Mouse (Mus musculus) spleen, adult 2 months (tissue): ENCODE measurements around the gene Zc2hc1b. TPM values are rescaled to one million over a fixed set of nuclear protein-coding genes. Genes with fewer than 3 reads are reported as not detected.
A peak's percentile ranks its signal among the peaks of the same experiment; 100 is the strongest.

Experiments used
- DNase-seq, 2 experiments: peaks; one replicate each; pipeline versions ENCODE4 v3.0.0 to v3.0.0-alpha.2; 2012 to 2021; ENCODE audit warnings: low spot score in 2 of 2, low read depth in 1 of 2
- H3K27ac ChIP-seq: fragments of 200-500 bp; 2 replicates; pipeline ENCODE4 v1.5.1; 2012; ENCODE audit warnings: low read length, inconsistent platforms; ENCODE audit not compliant: insufficient read depth
- H3K27me3 ChIP-seq: fragments of 200-500 bp; 2 replicates; pipeline ENCODE4 v1.6.1; 2012; ENCODE audit warnings: mild to moderate bottlenecking, moderate library complexity, low read length, inconsistent platforms; ENCODE audit not compliant: control insufficient read depth, insufficient read depth
- H3K36me3 ChIP-seq: fragments of 200-500 bp; 2 replicates; pipeline ENCODE4 v1.6.1; 2012; ENCODE audit warnings: mild to moderate bottlenecking, low read length, inconsistent platforms; ENCODE audit not compliant: control insufficient read depth, insufficient read depth
- H3K4me1 ChIP-seq: fragments of 200-500 bp; 2 replicates; pipeline ENCODE4 v1.6.1; 2011; ENCODE audit warnings: inconsistent platforms; ENCODE audit not compliant: control insufficient read depth, insufficient read depth, insufficient read length
- H3K4me3 ChIP-seq: fragments of 200-500 bp; 2 replicates; pipeline ENCODE4 v1.5.1; 2011; ENCODE audit warnings: mild to moderate bottlenecking, inconsistent platforms; ENCODE audit not compliant: insufficient read depth, insufficient read length; ENCODE audit errors: extremely low read depth
- CTCF ChIP-seq: fragments of 200-500 bp; IDR thresholded peaks from 2 replicates; pipeline ENCODE4 v1.5.1; 2011; ENCODE audit warnings: mild to moderate bottlenecking, inconsistent platforms; ENCODE audit not compliant: insufficient read depth, insufficient read length, insufficient replicate concordance; ENCODE audit errors: extremely low read depth
- POLR2A ChIP-seq: fragments of 200-500 bp; IDR thresholded peaks from 2 replicates; pipeline ENCODE4 v1.6.1; 2011; ENCODE audit warnings: low read depth, low read length, inconsistent platforms
- WGBS: fragments of 180-500 bp; shearing (Covaris S2); methylation state at CpG from one replicate; pipeline ENCODE4 v1.1.7; 2018; 5-methylcytosine and 5-hydroxymethylcytosine counted together
- polyA plus RNA-seq: library from polyadenylated mRNA; depleted of rRNA; stranded (reverse); fragments of >200 nt; gene quantifications from 2 replicates; pipeline ENCODE4 v1.2.3, GENCODE M21; 2012

The Zc2hc1b gene
- polyA plus RNA-seq, 1 experiment, result not detected

DNA sequence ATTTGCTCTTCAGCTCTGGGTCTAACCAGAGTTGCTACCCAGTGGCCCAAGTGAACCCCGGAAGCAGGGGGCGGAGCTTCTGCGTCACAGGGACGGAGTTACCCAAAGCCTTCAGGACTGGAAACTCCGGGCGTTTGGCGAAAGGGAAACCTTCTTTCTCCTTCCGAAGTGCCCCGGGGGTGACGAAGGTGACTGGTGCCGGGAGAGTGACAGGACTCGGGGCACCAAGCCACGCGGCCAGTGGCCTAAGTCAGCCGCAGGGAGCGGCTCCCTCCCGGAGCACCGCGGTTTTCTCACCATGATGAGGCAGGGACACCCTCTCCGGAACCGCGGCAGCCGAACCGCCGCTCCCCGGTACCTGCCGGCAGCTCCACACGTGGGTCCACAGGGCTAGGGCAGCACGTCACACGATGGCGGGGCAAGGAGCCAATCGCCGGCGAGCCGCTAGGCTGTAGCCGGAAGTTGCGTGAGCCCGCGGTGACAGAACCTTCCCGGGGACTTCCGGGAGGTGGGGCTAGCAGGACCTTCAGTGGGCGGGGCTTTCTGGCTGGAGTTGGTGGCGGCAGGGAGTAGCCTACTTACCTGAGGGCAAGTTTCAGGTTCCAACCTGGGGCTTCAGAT is 15.0 kb upstream of the Zc2hc1b start, which contains the start of gene Ltv1:
Gene Ltv1, minus strand, starts transcription at position 438 of the 621 bp plus-strand sequence.
- H3K4me3 ChIP-seq, result peak within 1 kb of the TSS; percentile 82
- DNase-seq, result peak; percentile 89 to 94
- no peak for TF ChIP-seq CTCF
- peak within 1 kb of the TSS; percentile 98 for H3K27ac ChIP-seq
- WGBS, result under 1% methylated on average over 43 of the region's 43 CpGs
- no peaks in the 10 kb centered on the region for H3K27me3 ChIP-seq
- H3K4me1 ChIP-seq, result peaks cover 3% of the 10 kb centered on the region; the same call in 1 of the 2 replicates
- H3K36me3 ChIP-seq, result peaks cover 10% of the 10 kb centered on the region

DNA sequence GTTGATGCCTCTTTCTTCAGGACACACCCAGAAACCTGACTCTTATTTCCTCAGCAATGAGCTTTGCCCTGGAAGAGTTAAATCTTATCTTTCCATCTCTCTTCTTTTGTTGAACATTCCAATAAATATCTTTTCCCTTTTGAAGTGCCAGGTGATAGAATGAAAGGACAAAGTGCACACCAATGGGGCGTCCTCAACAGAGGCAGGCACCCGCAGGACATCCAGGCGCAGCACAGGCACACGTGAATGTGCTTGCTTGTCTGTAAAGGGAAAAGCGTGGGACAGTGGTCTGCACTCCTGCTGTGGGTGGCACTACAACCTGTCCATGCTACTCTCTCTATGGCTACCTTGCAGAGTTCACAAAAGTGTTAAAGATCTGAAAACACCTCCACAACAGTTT is 12.1 kb upstream of the Zc2hc1b start:
- 96% methylated on average over 5 of the region's 5 CpGs for WGBS
- Histone ChIP-seq H3K27me3 (no peaks in the 10 kb centered on the region), H3K36me3 (peaks cover 11% of the 10 kb centered on the region), H3K27ac (no peak overlapping the region), H3K4me1 (peaks cover 5% of the 10 kb centered on the region), H3K4me3 (no peak overlapping the region)
- no peak for DNase-seq
- TF ChIP-seq CTCF, result no peak
- TF ChIP-seq POLR2A, result no peak

DNA sequence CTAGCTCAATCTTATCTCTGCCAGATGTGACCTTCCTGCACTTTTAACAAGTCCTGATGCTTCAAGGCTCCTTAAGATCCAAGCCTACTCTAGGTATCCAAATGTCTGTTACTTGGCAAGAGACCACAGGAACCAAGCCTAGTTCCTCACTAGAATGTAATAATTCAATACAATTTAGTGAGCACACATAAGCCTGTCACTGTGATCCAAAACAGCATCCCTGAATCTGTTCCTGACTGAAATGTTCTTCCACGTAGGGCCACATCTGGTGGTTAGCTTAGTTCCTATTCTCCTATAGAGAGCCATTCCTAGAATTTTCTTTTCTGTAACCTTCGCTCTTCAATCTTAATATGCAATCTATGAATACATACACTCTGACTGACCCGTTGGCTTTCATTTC is 8.9 kb upstream of the Zc2hc1b start:
- no peak for TF ChIP-seq POLR2A
- TF ChIP-seq CTCF, result no peak
- H3K27me3 ChIP-seq, result no peaks in the 10 kb centered on the region
- no peak for DNase-seq
- 89% methylated on average over 3 of the region's 3 CpGs for WGBS
- peaks cover 19% of the 10 kb centered on the region for H3K36me3 ChIP-seq
- no peak overlapping the region for H3K4me3 ChIP-seq
- no peak overlapping the region for H3K27ac ChIP-seq
- peaks cover 11% of the 10 kb centered on the region for H3K4me1 ChIP-seq

DNA sequence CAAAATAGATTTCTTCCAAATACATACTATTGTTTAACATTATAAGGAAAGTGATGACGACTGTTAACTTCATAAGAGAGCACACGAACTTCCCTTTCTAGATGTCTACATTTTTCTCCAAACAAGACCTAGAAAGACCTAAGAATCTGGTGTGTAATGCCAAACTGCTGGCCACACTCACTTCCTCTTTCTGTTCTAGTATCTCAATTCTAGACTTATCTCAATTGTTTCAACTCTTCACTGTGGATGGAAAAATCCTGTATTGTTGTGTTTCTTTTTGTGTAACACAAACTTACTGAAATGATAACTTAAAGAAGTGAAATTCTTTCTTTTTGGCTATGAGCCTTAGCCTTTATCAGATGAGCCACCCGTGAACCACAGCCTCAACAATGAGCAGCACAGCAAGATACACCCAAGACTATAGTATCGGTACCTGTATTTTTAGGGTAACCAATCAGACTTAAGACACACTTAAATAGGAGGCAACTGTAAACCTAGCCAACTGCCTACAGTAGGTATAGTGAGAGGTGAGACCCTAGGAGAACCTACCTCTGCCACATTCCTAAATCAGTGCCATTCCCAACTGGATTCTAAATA is 6.4 kb upstream of the Zc2hc1b start:
- Histone ChIP-seq H3K36me3 (peaks cover 25% of the 10 kb centered on the region), H3K4me3 (no peak overlapping the region), H3K4me1 (peaks cover 11% of the 10 kb centered on the region), H3K27me3 (no peaks in the 10 kb centered on the region), H3K27ac (peak overlapping the region; percentile 5; the same call in 1 of the 2 replicates)
- 40% methylated on average over 4 of the region's 4 CpGs for WGBS
- peak in 1 of 2 experiments; percentile 29 for DNase-seq
- TF ChIP-seq POLR2A, result no peak
- no peak for TF ChIP-seq CTCF

DNA sequence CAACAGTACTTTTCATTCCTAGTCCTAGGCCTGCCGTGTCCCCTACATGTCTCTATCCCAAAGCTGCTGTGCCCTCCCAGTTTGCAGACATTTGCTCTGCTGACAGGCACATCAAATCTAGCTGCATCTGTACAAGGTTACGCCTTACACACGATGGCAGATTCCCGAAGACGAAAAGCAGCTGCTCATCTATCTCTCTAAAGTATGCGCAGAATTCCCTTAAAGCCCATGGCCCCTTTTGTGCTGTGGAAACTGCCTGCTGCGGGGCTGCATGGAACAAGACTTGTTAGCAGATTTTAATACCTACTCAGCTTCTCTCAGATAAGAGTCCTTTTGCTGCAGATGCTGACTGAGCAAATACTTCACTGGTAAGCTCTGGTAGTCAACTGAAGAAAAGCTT is 2.4 kb upstream of the Zc2hc1b start:
- WGBS, result 88% methylated on average over 7 of the region's 7 CpGs
- Histone ChIP-seq H3K36me3 (peaks cover 36% of the 10 kb centered on the region), H3K27ac (no peak overlapping the region), H3K4me1 (peaks cover 9% of the 10 kb centered on the region; the same call in 1 of the 2 replicates), H3K27me3 (no peaks in the 10 kb centered on the region), H3K4me3 (no peak overlapping the region)
- no peak for TF ChIP-seq CTCF
- DNase-seq, result no peak

DNA sequence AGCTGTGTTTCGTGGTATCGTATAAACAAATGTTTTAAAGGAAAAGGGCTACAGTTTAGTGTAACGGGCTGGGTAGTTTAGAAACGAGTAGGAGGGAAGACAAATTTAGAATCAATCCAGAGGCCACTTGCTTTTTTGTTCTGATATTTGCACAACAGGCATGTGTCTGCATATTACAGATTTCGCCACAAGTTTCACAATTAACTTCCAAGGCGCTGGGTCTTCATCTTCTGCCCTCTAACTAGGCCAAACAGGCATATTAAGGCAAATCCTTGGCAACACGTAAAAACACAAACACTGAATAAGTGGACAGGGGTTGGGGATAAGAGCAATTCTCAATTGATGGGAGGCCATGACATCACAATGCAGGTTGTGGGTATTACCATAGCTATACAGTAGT is 2.0 kb downstream of the Zc2hc1b start:
- no peaks in the 10 kb centered on the region for H3K27me3 ChIP-seq
- no peaks in the 10 kb centered on the region for H3K4me1 ChIP-seq
- H3K36me3 ChIP-seq, result peaks cover 25% of the 10 kb centered on the region
- TF ChIP-seq POLR2A (no peak), CTCF (no peak)
- no peak overlapping the region for H3K4me3 ChIP-seq
- no peak for DNase-seq
- WGBS, result 92% methylated on average over 7 of the region's 7 CpGs
- no peak overlapping the region for H3K27ac ChIP-seq

DNA sequence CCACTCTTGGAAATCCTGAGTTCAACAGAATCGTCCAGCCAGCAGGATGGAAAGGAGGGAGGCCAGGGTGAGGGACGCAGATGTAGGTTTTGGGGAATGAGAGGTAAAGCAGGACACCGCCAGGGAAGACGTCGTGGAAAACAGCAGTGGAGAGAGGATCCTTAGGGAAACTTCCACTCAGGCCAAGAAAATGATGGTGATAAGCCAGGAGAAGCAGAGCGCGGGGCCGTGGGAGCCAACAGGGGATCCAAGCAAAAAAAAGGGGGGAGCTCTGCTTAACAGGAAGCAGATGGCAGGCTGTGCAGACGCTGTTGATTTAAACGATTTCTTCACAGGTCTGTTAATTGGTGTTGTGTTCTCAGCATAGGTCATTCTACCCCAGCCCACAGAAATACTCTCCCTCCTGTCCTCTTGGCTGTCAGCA is 5.0 kb downstream of the Zc2hc1b start:
- no peak for TF ChIP-seq CTCF
- TF ChIP-seq POLR2A, result no peak
- WGBS, result 38% methylated on average over 10 of the region's 10 CpGs
- Histone ChIP-seq H3K27me3 (no peaks in the 10 kb centered on the region), H3K4me1 (no peaks in the 10 kb centered on the region), H3K27ac (no peak overlapping the region), H3K4me3 (no peak overlapping the region), H3K36me3 (peaks cover 3% of the 10 kb centered on the region)
- DNase-seq, result no peak
